Mouse (Mus musculus): ENCODE data around the gene Padi1.

Gene Padi1

DNA sequence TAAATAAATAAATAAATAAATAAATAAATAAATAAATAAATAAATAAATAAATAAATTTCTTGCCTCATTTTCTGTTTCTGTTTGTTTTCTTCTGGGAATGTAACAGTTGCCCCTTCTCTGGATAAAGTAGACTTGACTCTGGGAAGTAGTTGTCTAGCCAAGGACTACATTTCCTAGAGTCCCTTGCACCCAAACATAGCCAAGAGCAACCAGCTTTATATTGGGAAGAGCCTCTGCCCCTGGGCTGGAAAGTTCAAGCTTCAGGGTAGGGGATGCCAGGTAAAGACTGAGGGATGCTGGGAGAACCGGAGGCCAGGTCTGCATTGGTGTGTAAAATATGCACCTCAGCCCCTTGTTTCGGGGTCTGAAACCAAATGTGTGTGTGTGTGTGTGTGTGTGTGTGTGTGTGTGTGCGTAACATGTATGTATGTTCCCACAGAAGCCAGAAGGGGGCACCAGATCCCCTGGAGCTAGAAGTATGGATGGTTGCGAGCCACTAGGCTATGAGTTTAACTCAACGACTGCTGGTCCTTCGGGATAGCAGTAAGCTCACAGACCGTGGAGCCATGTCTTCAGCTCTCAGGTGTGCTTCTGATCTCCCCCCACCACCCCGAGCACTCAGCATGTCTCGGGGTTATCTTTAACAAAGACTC is 61.2 kb downstream of the Padi1 start:
- DNase-seq (ENCODE audit: low spot score in 2 of 2): no peak

GRCm38 (mm10) chr4:140782821-140783220 is 62.8 kb downstream of the Padi1 start:
- no peak for DNase-seq (ENCODE audit: low spot score in 2 of 2)

- no peak for DNase-seq (ENCODE audit: low spot score in 2 of 2)
Observed at GRCm38 (mm10) chr4:140780507-140780906, 65.1 kb downstream of the Padi1 start.

DNA sequence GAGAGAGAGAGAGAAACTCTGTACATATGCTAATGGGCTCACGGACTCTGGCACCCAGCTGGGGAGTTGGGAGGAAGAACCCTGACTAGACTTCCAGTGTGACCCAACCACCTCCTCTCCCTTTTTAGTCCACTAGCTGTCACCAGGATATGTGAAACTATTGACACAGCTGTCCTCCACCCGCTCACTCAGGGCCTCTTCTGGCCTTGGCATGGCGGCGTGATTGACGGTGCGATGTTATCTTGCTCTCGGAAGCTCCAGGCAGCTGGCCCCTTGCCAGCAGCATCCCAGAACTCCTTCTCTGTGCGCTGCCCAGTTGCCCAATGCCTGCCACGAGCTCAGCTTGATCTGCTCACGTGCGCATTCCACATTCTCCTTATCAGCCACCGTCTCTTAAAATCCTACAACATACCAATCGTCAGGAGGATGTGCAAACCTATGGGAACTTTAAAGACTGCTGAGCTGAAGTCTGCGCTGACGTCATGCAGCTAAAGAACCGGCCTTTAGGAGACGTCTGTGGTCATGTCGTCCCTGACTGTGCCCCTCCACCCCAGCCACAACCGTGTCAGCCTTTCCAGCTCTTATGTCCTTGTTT is 65.7 kb downstream of the Padi1 start:
- peak in 1 of 2 experiments; percentile 10 for DNase-seq (ENCODE audit: low spot score in 2 of 2)

DNA sequence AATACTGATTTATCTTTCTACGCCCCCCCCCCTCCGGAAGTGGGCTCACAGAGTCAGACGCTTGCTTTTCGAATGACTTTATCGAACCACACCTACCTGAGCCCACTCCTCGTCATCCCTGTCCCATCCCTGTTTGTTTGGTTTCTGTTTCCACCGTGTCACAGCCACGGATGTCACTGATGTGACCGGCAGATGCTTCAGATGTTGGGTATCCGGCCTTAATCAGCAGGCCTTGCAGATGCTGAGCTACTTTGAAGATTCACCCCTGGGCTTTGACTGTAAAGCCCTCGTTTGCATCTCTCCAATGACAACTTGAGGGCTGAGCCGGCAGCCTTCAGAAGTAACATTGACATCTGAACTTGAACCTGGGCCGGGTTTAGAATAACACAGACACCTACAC is 69.0 kb downstream of the Padi1 start:
- no peak for DNase-seq (ENCODE audit: low spot score in 2 of 2)

DNA sequence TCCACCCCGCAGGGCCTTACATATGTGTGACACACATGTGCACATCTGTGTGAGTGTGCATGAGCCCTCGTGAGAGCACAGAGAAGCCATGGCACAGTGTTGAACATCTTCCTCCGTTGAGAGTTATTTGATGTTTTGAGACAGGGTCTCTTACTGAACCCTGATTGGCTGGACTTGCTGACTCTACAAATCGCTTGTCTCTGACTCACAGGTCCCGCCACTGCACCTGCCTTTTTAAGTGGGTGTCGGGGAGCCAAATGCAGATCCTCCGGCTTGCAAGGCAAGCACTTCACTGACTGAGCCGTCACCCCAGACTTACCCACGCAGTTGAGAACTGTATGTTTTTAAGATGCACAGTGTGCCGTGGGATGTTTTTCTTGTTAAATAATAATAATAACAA is 69.7 kb downstream of the Padi1 start:
- DNase-seq (ENCODE audit: low spot score in 2 of 2): no peak

DNA sequence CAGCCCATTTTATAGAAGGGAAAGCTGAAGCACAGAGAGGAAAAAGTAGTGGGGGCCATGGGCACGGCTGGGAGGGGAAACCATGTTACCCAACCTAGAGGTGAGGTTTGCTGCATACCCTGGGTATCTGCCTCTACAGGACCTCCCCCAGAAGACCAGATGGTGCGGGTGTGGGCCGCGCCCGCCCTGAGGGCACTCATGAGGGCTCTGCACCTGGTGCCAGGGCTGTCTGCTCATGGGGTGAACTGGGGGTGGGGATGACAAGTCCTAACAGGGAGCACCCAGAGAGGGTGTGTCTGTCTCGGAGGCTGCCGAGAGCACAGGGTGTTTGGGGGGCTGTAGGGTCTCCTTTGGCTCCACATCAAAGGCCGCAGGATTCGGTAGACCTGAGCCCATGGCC is 70.7 kb downstream of the Padi1 start:
- no peak for DNase-seq (ENCODE audit: low spot score in 2 of 2)

DNA sequence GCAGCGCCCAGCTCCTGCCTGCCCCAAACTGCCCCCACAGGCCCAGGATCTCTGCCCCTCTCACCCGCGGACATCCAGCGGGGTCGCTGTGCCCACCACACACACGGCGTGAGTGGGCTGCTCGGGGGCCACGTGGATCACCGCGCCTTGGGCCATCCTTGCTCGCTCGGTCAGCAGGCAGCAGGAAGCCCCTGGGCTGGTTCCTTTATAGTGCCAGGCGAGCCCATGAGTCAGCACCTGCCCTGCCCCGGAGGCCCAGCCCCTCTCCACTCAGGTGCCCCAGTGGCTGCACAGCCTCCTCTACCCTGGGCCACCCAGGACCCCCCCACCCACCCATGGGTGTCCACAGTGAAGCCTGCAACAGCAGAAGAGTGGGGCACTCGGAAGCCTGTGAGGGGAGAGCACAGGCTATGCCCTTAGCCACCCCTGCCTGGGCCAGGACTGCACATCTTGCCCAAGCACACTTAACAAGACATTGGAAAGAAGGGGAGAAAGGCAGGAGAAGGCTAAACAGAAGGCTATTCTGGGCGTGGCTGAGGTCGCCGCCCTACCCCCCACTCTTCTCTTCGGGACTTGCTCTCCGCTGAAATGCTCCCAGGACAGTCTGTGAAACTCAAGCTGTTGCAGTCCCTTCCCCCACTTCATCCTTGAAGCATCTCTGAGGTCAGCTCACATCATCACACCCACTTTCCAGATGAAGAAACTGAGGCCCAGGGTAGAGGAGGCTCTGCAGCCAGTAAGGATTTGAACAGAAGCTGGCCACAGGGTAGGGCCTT is 71.4 kb downstream of the Padi1 start, which contains the start of gene Padi4:
Gene Padi4 (minus strand): TSS at position 212 of the 776 bp plus-strand sequence.
- DNase-seq (ENCODE audit: low spot score in 2 of 2): no peak

- DNase-seq (ENCODE audit: low spot score in 2 of 2): no peak
Observed at GRCm38 (mm10) chr4:140771091-140771490, 74.5 kb downstream of the Padi1 start.

- peak; percentile 48 to 67 for DNase-seq (ENCODE audit: low spot score in 2 of 2)
Observed at GRCm38 (mm10) chr4:140770433-140770832, 75.1 kb downstream of the Padi1 start.

- no peak for DNase-seq (ENCODE audit: low spot score in 2 of 2)
Observed at GRCm38 (mm10) chr4:140768973-140769372, 76.6 kb downstream of the Padi1 start.

GRCm38 (mm10) chr4:140765936-140766335 is 79.6 kb downstream of the Padi1 start:
- no peak for DNase-seq (ENCODE audit: low spot score in 2 of 2)

DNA sequence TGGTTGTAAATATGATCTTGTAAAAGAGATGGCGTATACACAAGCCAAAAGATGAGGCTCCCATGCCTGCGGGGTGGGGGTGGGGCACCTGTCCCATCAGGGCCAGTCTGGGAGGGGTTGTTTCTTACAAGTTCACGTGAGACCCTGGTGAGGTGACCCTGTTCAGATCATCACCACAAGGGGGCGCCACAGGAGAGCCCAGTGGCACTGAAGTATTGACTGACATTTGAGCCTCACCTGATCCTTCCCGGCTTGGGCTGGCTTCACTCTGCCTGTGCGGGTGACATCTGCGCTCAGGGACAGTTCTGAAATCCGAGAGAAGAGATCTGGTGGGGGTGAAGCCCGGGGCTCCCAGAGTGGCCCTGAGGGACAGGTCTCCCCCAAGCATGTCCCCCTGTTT is 82.4 kb downstream of the Padi1 start:
- peak in 1 of 2 experiments; percentile 19 for DNase-seq (ENCODE audit: low spot score in 2 of 2)
